Mouse (Mus musculus) embryo, embryonic 11.5 days (tissue): ENCODE measurements around the gene Dynlrb1.

Experiments
- DNase-seq: peaks from one replicate; pipeline ENCODE4 v3.0.0-alpha.2; 2012; ENCODE audit warnings: low read depth, low spot score

Dynlrb1 gene

DNA sequence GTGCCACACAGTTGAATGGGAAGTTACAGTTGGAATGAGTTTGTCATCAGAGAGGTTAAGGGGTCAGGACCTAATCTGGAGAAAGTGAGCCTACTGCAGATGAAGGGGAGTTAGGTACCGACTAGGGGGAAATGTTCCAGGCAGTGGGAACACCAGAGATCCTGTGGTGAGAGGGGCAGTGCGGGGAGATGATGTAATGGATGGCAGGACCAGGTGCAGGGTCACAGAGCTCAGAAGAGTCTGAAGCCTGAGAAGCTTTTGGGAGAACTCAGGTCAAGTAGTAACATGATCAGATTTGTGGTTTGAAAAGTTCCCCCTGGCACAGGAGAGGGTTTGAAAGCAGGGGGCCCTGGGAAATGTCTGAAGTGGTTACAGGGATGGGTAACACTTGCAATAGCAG, 43.8 kb downstream of the Dynlrb1 start:
- no peak for DNase-seq

- no peak for DNase-seq
Measured at GRCm38 (mm10) chr2:155283793-155284192, 47.5 kb downstream of the Dynlrb1 start.

GRCm38 (mm10) chr2:155284647-155285046, 48.3 kb downstream of the Dynlrb1 start:
- no peak for DNase-seq

- no peak for DNase-seq
Measured at GRCm38 (mm10) chr2:155285744-155286143, 49.4 kb downstream of the Dynlrb1 start.

GRCm38 (mm10) chr2:155287456-155288250, 51.3 kb downstream of the Dynlrb1 start:
- no peak for DNase-seq

DNA sequence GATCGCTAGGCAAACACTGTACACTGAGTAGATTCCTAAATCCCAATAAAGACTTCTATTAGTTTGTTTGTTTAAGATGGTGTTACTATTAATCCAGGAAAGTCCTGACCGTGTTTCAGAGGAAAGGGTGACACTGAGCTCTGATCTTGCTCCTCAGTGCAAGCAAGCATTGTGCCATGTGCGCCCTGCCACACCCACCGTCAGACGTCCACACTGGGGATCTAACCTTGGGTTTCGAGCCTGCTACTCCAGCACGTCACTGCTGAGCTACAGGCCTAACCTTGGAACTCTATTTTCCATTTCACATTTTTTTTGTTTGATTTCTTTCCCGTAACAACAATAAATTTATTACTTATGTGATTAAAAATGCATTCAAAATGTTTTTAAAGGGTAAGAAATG, 53.7 kb downstream of the Dynlrb1 start:
- no peak for DNase-seq

GRCm38 (mm10) chr2:155293382-155293781, 57.0 kb downstream of the Dynlrb1 start:
- DNase-seq: no peak

GRCm38 (mm10) chr2:155293946-155294345, 57.6 kb downstream of the Dynlrb1 start:
- DNase-seq: no peak

GRCm38 (mm10) chr2:155295453-155295852, 59.1 kb downstream of the Dynlrb1 start:
- DNase-seq: no peak

GRCm38 (mm10) chr2:155299563-155299962, 63.2 kb downstream of the Dynlrb1 start:
- DNase-seq: no peak
